Mouse (Mus musculus) brain, adult 10 weeks (tissue): ENCODE measurements around the gene Btf3. TPM values are rescaled to one million over a fixed set of nuclear protein-coding genes. Genes with fewer than 3 reads are reported as not detected.

Experiments used
- polyA plus RNA-seq: library from polyadenylated mRNA; stranded (reverse); fragments of 350-450 nt; fragmentation: Illumina TruSeq; extraction: RNeasy Lipid Tissue Mini Kit (QIAGEN cat#74804); gene quantifications from one replicate; pipeline ENCODE4 v1.2.3, GENCODE M21; 2015; ENCODE audit warnings: low read depth, low replicate concordance

The Btf3 gene
- polyA plus RNA-seq, result 406 TPM

GRCm38 (mm10) chr13:98316480-98317245 lies at the start of gene Btf3:
Gene Btf3 (minus strand): TSS chr13:98317006.

GRCm38 (mm10) chr13:98354090-98354801 lies 37.4 kb upstream of the Btf3 start, which contains the start of gene Foxd1:
Gene Foxd1 (plus strand): TSS chr13:98354242.

GRCm38 (mm10) chr13:98279686-98280085 lies 37.1 kb downstream of the Btf3 start, which contains the start of gene Gm21976:
Gene Gm21976 (plus strand): TSS chr13:98279887.

GRCm38 (mm10) chr13:98262636-98263457 lies 54.0 kb downstream of the Btf3 start, which contains the start of the genes Utp15 and Ankra2:
Gene Utp15 (minus strand): TSS chr13:98263041.
Gene Ankra2 (plus strand): TSS chr13:98263074.

Other genes starting within 250 kb of the Btf3 start
- gene Arhgef28, start 110.6 kb downstream of the Btf3 start, polyA plus RNA-seq, result 17.8 TPM
- 18.3 TPM for gene Utp15, start 54.0 kb downstream of the Btf3 start, polyA plus RNA-seq
- gene Ankra2, start 53.9 kb downstream of the Btf3 start, polyA plus RNA-seq, result 43.3 TPM
- not detected for gene Gm21976, start 37.1 kb downstream of the Btf3 start, polyA plus RNA-seq
- 0.55 TPM for gene Foxd1, start 37.2 kb upstream of the Btf3 start, polyA plus RNA-seq
- gene Gm10320, start 175.0 kb upstream of the Btf3 start, polyA plus RNA-seq, result not detected